Mouse (Mus musculus) embryonic fibroblast, embryonic 13.5 days (primary cell): ENCODE data around the gene Hddc3.

ENCODE experiments used
- CTCF ChIP-seq: IDR thresholded peaks from 2 replicates; pipeline ENCODE4 v1.5.1; 2011; ENCODE audit warnings: mild to moderate bottlenecking, control low read depth, low read length, moderate library complexity, borderline replicate concordance; ENCODE audit not compliant: insufficient read depth
- POLR2A ChIP-seq: IDR thresholded peaks from 2 replicates; pipeline ENCODE4 v1.6.1; 2011; ENCODE audit warnings: low read depth, mild to moderate bottlenecking, control low read depth, low read length, moderate library complexity

- no peak for TF ChIP-seq CTCF
- TF ChIP-seq POLR2A = no peak
These were observed 14.3 kb downstream of the Hddc3 start for GRCm38 (mm10) chr7:80357156-80357555.
